Mouse (Mus musculus) forebrain, embryonic 15.5 days (tissue): Measurements from ENCODE around the gene Styxl1. TPM values are rescaled to one million over a fixed set of nuclear protein-coding genes. Genes with fewer than 3 reads are reported as not detected.
A peak's percentile ranks its signal among the peaks of the same experiment; 100 is the strongest.

Experiments used
- ATAC-seq: fragments of 200-750 bp; cut with Nextera tagmentation; replicated peaks from 2 replicates; pipeline ENCODE4 v1.8.0; 2017; ENCODE audit warnings: mild to moderate bottlenecking, moderate TSS enrichment, moderate library complexity
- H3K27ac ChIP-seq: fragments of 300-500 bp; sonication (generic); replicated peaks from 2 replicates; pipeline ENCODE4 v1.5.1; 2015; ENCODE audit warnings: mild to moderate bottlenecking, inconsistent platforms
- H3K27me3 ChIP-seq: fragments of 300-500 bp; sonication (generic); 2 replicates; pipeline ENCODE4 v1.6.1; 2015; ENCODE audit warnings: inconsistent platforms
- H3K36me3 ChIP-seq: fragments of 300-500 bp; sonication (generic); 2 replicates; pipeline ENCODE4 v1.6.1; 2015; ENCODE audit warnings: mild to moderate bottlenecking, inconsistent platforms
- H3K4me1 ChIP-seq: fragments of 300-500 bp; sonication (generic); 2 replicates; pipeline ENCODE4 v1.6.1; 2015; ENCODE audit warnings: inconsistent platforms
- H3K4me2 ChIP-seq: fragments of 300-500 bp; sonication (generic); replicated peaks from 2 replicates; pipeline ENCODE4 v1.6.1; 2015; ENCODE audit warnings: mild to moderate bottlenecking, inconsistent platforms
- H3K4me3 ChIP-seq: fragments of 300-500 bp; sonication (generic); 2 replicates; pipeline ENCODE4 v1.5.1; 2015; ENCODE audit warnings: mild to moderate bottlenecking, inconsistent platforms
- H3K9ac ChIP-seq: fragments of 300-500 bp; sonication (generic); replicated peaks from 2 replicates; pipeline ENCODE4 v1.6.1; 2015; ENCODE audit warnings: mild to moderate bottlenecking, inconsistent platforms
- H3K9me3 ChIP-seq: fragments of 300-500 bp; sonication (generic); 2 replicates; pipeline ENCODE4 v1.6.1; 2016; ENCODE audit warnings: inconsistent platforms
- WGBS: fragments of 180-500 bp; shearing (Covaris S2); methylation state at CpG from one replicate; pipeline ENCODE4 v1.1.7; 2015; ENCODE audit warnings: mixed read lengths; 5-methylcytosine and 5-hydroxymethylcytosine counted together
- polyA plus RNA-seq: library from polyadenylated mRNA; unstranded; fragments of >200 nt; fragmentation: Nextera tagmentation; extraction: Ambion mirVana; gene quantifications from 2 replicates; pipeline ENCODE4 v1.2.1, GENCODE M21; 2015

Styxl1 gene
- 0.34 TPM in 2 replicates for polyA plus RNA-seq

- Histone ChIP-seq H3K27ac (peak within 1 kb of the TSS; percentile 90), H3K27me3 (no peaks in the 10 kb centered on the region), H3K9ac (peak within 1 kb of the TSS; percentile 92), H3K9me3 (no peaks in the 10 kb centered on the region), H3K4me3 (peak within 1 kb of the TSS; percentile 79), H3K4me2 (peak within 1 kb of the TSS; percentile 78), H3K4me1 (peaks cover 27% of the 10 kb centered on the region), H3K36me3 (peaks cover 5% of the 10 kb centered on the region; the same call in 1 of the 2 replicates)
- WGBS = under 1% methylated on average over 43 of the region's 45 CpGs
- peak; percentile 93 for ATAC-seq
Observed at GRCm38 (mm10) chr5:135777796-135778470, at the start of gene Styxl1. TSS of gene Styxl1 (minus strand) at chr5:135778385.

GRCm38 (mm10) chr5:135826225-135826624, 48.0 kb upstream of the Styxl1 start:
- H3K9me3 ChIP-seq = no peaks in the 10 kb centered on the region
- H3K27me3 ChIP-seq = no peaks in the 10 kb centered on the region
- 50% methylated on average over 6 of the region's 6 CpGs for WGBS
- H3K27ac ChIP-seq = no peak overlapping the region
- H3K4me1 ChIP-seq = peaks cover 5% of the 10 kb centered on the region
- no peak overlapping the region for H3K4me2 ChIP-seq
- H3K36me3 ChIP-seq = no peaks in the 10 kb centered on the region
- H3K9ac ChIP-seq = no peak overlapping the region
- no peak overlapping the region for H3K4me3 ChIP-seq
- ATAC-seq = no peak

- no peaks in the 10 kb centered on the region for H3K9me3 ChIP-seq
- H3K9ac ChIP-seq = no peak overlapping the region
Observed at GRCm38 (mm10) chr5:135824517-135824916, 46.3 kb upstream of the Styxl1 start.

GRCm38 (mm10) chr5:135822316-135822944, 44.2 kb upstream of the Styxl1 start:
- Histone ChIP-seq H3K27me3 (0 out of 2 replicates have a peak, but pooled peaks cover 4% of the 10 kb centered on the region), H3K4me3 (no peak overlapping the region), H3K4me1 (peaks cover 10% of the 10 kb centered on the region), H3K9ac (no peak overlapping the region), H3K36me3 (no peaks in the 10 kb centered on the region), H3K27ac (peak overlapping the region; percentile 73), H3K9me3 (no peaks in the 10 kb centered on the region), H3K4me2 (no peak overlapping the region)
- WGBS = 22% methylated on average over 7 of the region's 7 CpGs
- ATAC-seq = peak; percentile 55; the same call in 1 of the 2 replicates

More at GRCm38 (mm10) chr5:135824517-135824916, 46.3 kb upstream of the Styxl1 start:
- Histone ChIP-seq H3K4me2 (no peak overlapping the region), H3K27ac (no peak overlapping the region), H3K4me1 (peaks cover 5% of the 10 kb centered on the region), H3K4me3 (no peak overlapping the region), H3K36me3 (no peaks in the 10 kb centered on the region), H3K27me3 (0 out of 2 replicates have a peak, but pooled peaks cover 2% of the 10 kb centered on the region)
- no peak for ATAC-seq
- 55% methylated on average over 3 of the region's 3 CpGs for WGBS

GRCm38 (mm10) chr5:135818491-135818890, 40.3 kb upstream of the Styxl1 start:
- Histone ChIP-seq H3K4me2 (no peak overlapping the region), H3K9me3 (no peaks in the 10 kb centered on the region), H3K27ac (0 out of 2 replicates have a peak overlapping the region, but pooled peaks have one; percentile 8), H3K4me3 (no peak overlapping the region), H3K9ac (no peak overlapping the region), H3K4me1 (peaks cover 12% of the 10 kb centered on the region), H3K27me3 (0 out of 2 replicates have a peak, but pooled peaks cover 4% of the 10 kb centered on the region), H3K36me3 (no peaks in the 10 kb centered on the region)
- WGBS = 49% methylated on average over 7 of the region's 7 CpGs
- ATAC-seq = no peak

- Histone ChIP-seq H3K9ac (no peak overlapping the region), H3K27me3 (no peaks in the 10 kb centered on the region), H3K4me1 (peaks cover 18% of the 10 kb centered on the region), H3K9me3 (no peaks in the 10 kb centered on the region), H3K36me3 (no peaks in the 10 kb centered on the region), H3K27ac (peak overlapping the region; percentile 61), H3K4me3 (no peak overlapping the region), H3K4me2 (no peak overlapping the region)
- ATAC-seq = peak; percentile 72
- 36% methylated on average over 5 of the region's 5 CpGs for WGBS
Observed at GRCm38 (mm10) chr5:135812991-135813390, 34.8 kb upstream of the Styxl1 start.

GRCm38 (mm10) chr5:135807263-135807637, 29.1 kb upstream of the Styxl1 start:
- H3K36me3 ChIP-seq = no peaks in the 10 kb centered on the region
- H3K4me3 ChIP-seq = peak overlapping the region; percentile 55
- H3K27ac ChIP-seq = no peak overlapping the region
- peak overlapping the region; percentile 52 for H3K4me2 ChIP-seq
- peaks cover 14% of the 10 kb centered on the region for H3K4me1 ChIP-seq
- no peaks in the 10 kb centered on the region for H3K9me3 ChIP-seq
- H3K9ac ChIP-seq = peak overlapping the region; percentile 84
- H3K27me3 ChIP-seq = no peaks in the 10 kb centered on the region
- ATAC-seq = peak; percentile 36; the same call in 1 of the 2 replicates
- 44% methylated on average over 3 of the region's 3 CpGs for WGBS

- H3K4me2 ChIP-seq = peak within 1 kb of the TSS; percentile 52
- H3K4me3 ChIP-seq = peak within 1 kb of the TSS; percentile 55
- WGBS = 3% methylated on average over 29 of the region's 29 CpGs
- H3K27me3 ChIP-seq = no peaks in the 10 kb centered on the region
- H3K36me3 ChIP-seq = no peaks in the 10 kb centered on the region
- H3K4me1 ChIP-seq = peaks cover 14% of the 10 kb centered on the region
- H3K27ac ChIP-seq = no peak within 1 kb of the TSS; the same call in 1 of the 2 replicates
- peak; percentile 80 for ATAC-seq
- peak within 1 kb of the TSS; percentile 84 for H3K9ac ChIP-seq
- no peaks in the 10 kb centered on the region for H3K9me3 ChIP-seq
Observed at GRCm38 (mm10) chr5:135806555-135807262, 28.5 kb upstream of the Styxl1 start, which contains the start of gene Srrm3. TSS of gene Srrm3 (plus strand) at chr5:135806890.

- ATAC-seq = no peak
- Histone ChIP-seq H3K9me3 (no peaks in the 10 kb centered on the region), H3K4me1 (peaks cover 14% of the 10 kb centered on the region), H3K27ac (no peak overlapping the region), H3K4me3 (no peak overlapping the region), H3K4me2 (no peak overlapping the region), H3K36me3 (no peaks in the 10 kb centered on the region), H3K27me3 (no peaks in the 10 kb centered on the region), H3K9ac (no peak overlapping the region)
- WGBS = 78% methylated on average over 2 of the region's 2 CpGs
Observed at GRCm38 (mm10) chr5:135804735-135805134, 26.6 kb upstream of the Styxl1 start.

GRCm38 (mm10) chr5:135803676-135804075, 25.5 kb upstream of the Styxl1 start:
- Histone ChIP-seq H3K36me3 (no peaks in the 10 kb centered on the region), H3K9me3 (no peaks in the 10 kb centered on the region), H3K9ac (no peak overlapping the region), H3K27ac (no peak overlapping the region), H3K4me2 (no peak overlapping the region), H3K4me1 (peaks cover 14% of the 10 kb centered on the region), H3K27me3 (no peaks in the 10 kb centered on the region), H3K4me3 (no peak overlapping the region)
- WGBS = 89% methylated on average over 4 of the region's 4 CpGs
- no peak for ATAC-seq

GRCm38 (mm10) chr5:135803135-135803534, 24.9 kb upstream of the Styxl1 start:
- 68% methylated on average over 4 of the region's 4 CpGs for whole genome bisulfite sequencing

GRCm38 (mm10) chr5:135802641-135803040, 24.5 kb upstream of the Styxl1 start:
- no peak overlapping the region for H3K27ac ChIP-seq
- WGBS = 92% methylated on average over 8 of the region's 8 CpGs
- no peaks in the 10 kb centered on the region for H3K9me3 ChIP-seq

More at GRCm38 (mm10) chr5:135803135-135803534, 24.9 kb upstream of the Styxl1 start:
- H3K9ac ChIP-seq = no peak overlapping the region
- no peaks in the 10 kb centered on the region for H3K36me3 ChIP-seq
- no peak overlapping the region for H3K27ac ChIP-seq
- no peak for ATAC-seq
- H3K9me3 ChIP-seq = no peaks in the 10 kb centered on the region
- no peak overlapping the region for H3K4me2 ChIP-seq
- no peaks in the 10 kb centered on the region for H3K27me3 ChIP-seq
- peaks cover 11% of the 10 kb centered on the region for H3K4me1 ChIP-seq
- H3K4me3 ChIP-seq = no peak overlapping the region

More at GRCm38 (mm10) chr5:135802641-135803040, 24.5 kb upstream of the Styxl1 start:
- no peak overlapping the region for H3K9ac ChIP-seq
- H3K4me2 ChIP-seq = no peak overlapping the region
- no peaks in the 10 kb centered on the region for H3K27me3 ChIP-seq
- H3K4me1 ChIP-seq = peaks cover 6% of the 10 kb centered on the region
- no peak for ATAC-seq
- H3K4me3 ChIP-seq = no peak overlapping the region
- H3K36me3 ChIP-seq = no peaks in the 10 kb centered on the region
